Mouse (Mus musculus): ENCODE data around the gene Matn4. TPM values are rescaled to one million over a fixed set of nuclear protein-coding genes. Genes with fewer than 3 reads are reported as not detected.

Gene Matn4
- polyA plus RNA-seq, 1 experiment from 2014 or later: 2.0 TPM

DNA sequence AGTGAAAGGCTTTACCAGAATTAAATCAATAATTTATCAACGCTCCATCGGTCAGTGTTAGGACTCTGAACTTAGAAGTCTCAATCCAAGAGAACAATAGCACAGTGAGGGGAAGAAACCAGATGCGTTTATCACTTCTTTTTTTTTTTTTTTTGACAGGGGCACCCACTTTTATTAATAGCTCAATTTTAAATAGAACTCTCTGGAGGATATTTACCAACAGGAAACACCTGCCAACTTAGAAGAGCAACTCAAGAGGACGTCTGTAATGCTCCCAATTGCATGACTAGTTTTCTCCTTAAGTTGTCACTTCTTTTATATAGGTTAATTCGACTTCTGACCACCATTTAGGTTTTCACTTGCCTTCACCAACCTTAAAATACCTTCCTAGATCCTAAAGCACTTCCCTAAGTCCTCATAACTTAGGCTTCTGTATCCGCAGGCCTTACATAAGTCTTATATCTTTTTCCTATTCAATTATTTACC lies 36.3 kb downstream of the Matn4 start:
- DNase-seq (ENCODE audit: low spot score): no peak
- no peak overlapping the region for H3K9ac ChIP-seq (ENCODE audit: low read length)
- 72% methylated on average over 6 of the region's 6 CpGs for WGBS
- H3K4me3 ChIP-seq (ENCODE audit: low read depth, low read length): no peak overlapping the region
- no peaks in the 10 kb centered on the region for H3K27me3 ChIP-seq (ENCODE audit: control insufficient read depth, insufficient read depth, low read length)
- ATAC-seq (ENCODE audit: low FRiP score, low TSS enrichment): no peak
- H3K36me3 ChIP-seq (ENCODE audit: control insufficient read depth, insufficient read depth, low read length): no peaks in the 10 kb centered on the region
- no peak overlapping the region for H3K4me2 ChIP-seq (replicated peaks; ENCODE audit: low read depth)
- no peak overlapping the region for H3K27ac ChIP-seq (replicated peaks)
- no peaks in the 10 kb centered on the region for H3K9me3 ChIP-seq (ENCODE audit: control insufficient read depth, low read length)
- no peak for TF ChIP-seq CTCF (IDR thresholded peaks at IDR 0.05; ENCODE audit: low read depth)
- no peaks in the 10 kb centered on the region for H3K4me1 ChIP-seq (replicated peaks; ENCODE audit: control insufficient read depth, insufficient read depth)

DNA sequence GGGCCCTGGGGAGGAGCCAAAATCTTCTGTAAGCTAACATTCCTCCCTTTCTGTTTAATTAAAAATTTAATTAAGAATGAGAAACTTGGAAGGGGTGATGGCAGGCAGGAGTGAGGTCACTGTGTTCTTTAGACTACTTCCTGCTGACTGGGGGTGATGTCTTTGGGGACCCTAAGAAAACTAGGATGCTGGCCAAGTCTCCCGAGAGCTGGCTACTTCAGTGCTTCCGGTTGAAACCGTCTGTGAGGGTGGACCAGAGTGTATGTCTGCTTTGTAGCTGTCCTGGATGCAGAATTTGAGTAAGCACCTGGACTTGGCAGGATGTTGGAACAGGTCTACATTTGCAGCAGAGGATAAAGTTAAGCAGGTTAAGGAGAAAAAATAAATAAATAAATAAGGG lies 38.0 kb downstream of the Matn4 start:
- Histone ChIP-seq H3K9me3 (ENCODE audit: control insufficient read depth, low read length) (no peaks in the 10 kb centered on the region), H3K9ac (ENCODE audit: low read length) (no peak overlapping the region), H3K4me1 (replicated peaks; ENCODE audit: control insufficient read depth, insufficient read depth) (no peaks in the 10 kb centered on the region), H3K4me2 (replicated peaks; ENCODE audit: low read depth) (no peak overlapping the region), H3K27ac (replicated peaks) (no peak overlapping the region), H3K27me3 (ENCODE audit: control insufficient read depth, insufficient read depth, low read length) (no peaks in the 10 kb centered on the region), H3K36me3 (ENCODE audit: control insufficient read depth, insufficient read depth, low read length) (no peaks in the 10 kb centered on the region), H3K4me3 (ENCODE audit: low read depth, low read length) (no peak overlapping the region)
- 54% methylated on average over 3 of the region's 3 CpGs for WGBS
- TF ChIP-seq EP300 (optimal IDR thresholded peaks at IDR 0.05) (no peak), CTCF (IDR thresholded peaks at IDR 0.05; ENCODE audit: low read depth) (no peak)
- DNase-seq (ENCODE audit: low spot score) (no peak), ATAC-seq (ENCODE audit: low FRiP score, low TSS enrichment) (no peak)

DNA sequence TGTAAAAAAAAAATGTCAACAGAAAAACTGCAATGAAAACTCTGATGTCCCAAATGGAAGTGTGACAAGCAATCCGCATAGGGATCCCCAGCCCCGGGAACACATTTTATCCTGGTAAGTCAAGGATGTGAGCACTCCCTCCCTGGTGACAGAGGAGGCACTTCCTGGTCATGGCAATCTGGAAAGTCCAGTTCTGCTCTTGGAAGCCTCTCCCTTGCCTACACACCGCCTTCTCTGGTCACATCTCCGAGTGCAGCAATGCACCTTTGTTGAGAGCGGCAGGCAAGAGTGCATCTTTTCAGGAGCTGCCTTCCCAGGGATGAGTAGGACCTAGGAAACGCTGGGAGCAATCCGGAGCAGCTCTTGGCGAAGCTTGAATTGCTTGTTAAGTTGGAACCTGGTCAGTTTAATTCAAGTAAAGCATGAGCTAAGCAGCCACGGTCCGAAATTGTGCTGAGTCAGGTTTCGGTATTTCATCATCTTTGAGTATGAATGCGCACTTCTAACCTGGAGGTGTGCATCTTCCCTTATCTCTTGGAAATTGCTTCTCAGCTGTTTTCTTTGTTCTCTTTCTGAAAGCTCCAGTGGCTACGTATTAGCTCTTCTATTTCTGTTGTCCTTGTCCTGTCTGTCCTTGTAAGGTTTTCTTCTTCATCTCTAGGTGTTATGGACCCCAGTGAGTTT lies 43.8 kb downstream of the Matn4 start:
- DNase-seq (ENCODE audit: low spot score) (peak; percentile 27), ATAC-seq (ENCODE audit: low FRiP score, low TSS enrichment) (0 out of 2 replicates have a peak, but pooled peaks have one; percentile 53)
- H3K4me3 ChIP-seq (ENCODE audit: low read depth, low read length): no peak overlapping the region
- H3K4me2 ChIP-seq (replicated peaks; ENCODE audit: low read depth): no peak overlapping the region
- H3K27ac ChIP-seq (replicated peaks): no peak overlapping the region
- no peaks in the 10 kb centered on the region for H3K4me1 ChIP-seq (replicated peaks; ENCODE audit: control insufficient read depth, insufficient read depth)
- WGBS: 27% methylated on average over 13 of the region's 13 CpGs
- H3K9me3 ChIP-seq (ENCODE audit: control insufficient read depth, low read length): no peaks in the 10 kb centered on the region
- H3K9ac ChIP-seq (ENCODE audit: low read length): no peak overlapping the region
- TF ChIP-seq CTCF (IDR thresholded peaks at IDR 0.05; ENCODE audit: low read depth): no peak
- TF ChIP-seq EP300 (optimal IDR thresholded peaks at IDR 0.05): no peak
- no peaks in the 10 kb centered on the region for H3K27me3 ChIP-seq (ENCODE audit: control insufficient read depth, insufficient read depth, low read length)
- H3K36me3 ChIP-seq (ENCODE audit: control insufficient read depth, insufficient read depth, low read length): no peaks in the 10 kb centered on the region

DNA sequence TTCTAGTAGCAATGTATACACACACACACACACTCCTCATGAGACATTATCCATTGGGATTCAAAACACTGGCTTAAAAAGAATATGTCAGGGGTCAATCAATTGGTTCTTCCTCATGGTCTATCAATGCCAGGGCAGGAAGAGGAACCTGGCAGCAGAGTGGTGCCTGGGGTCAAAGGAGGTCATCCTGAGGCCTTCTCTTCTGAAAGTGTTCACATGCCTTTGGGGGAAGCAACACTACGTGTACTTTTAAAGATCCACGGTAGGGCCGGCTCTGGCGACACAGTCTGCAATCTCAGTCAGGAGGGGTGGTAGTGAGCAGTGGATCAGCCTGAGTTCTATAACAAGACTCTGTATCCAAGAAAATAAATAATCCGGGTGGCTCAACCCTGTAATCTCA lies 45.3 kb downstream of the Matn4 start:
- Histone ChIP-seq H3K9me3 (ENCODE audit: control insufficient read depth, low read length) (no peaks in the 10 kb centered on the region), H3K4me2 (replicated peaks; ENCODE audit: low read depth) (no peak overlapping the region), H3K27ac (replicated peaks) (no peak overlapping the region), H3K9ac (ENCODE audit: low read length) (no peak overlapping the region), H3K4me1 (replicated peaks; ENCODE audit: control insufficient read depth, insufficient read depth) (no peaks in the 10 kb centered on the region), H3K27me3 (ENCODE audit: control insufficient read depth, insufficient read depth, low read length) (no peaks in the 10 kb centered on the region), H3K36me3 (ENCODE audit: control insufficient read depth, insufficient read depth, low read length) (no peaks in the 10 kb centered on the region), H3K4me3 (ENCODE audit: low read depth, low read length) (no peak overlapping the region)
- 80% methylated on average over 5 of the region's 5 CpGs for WGBS
- ATAC-seq (ENCODE audit: low FRiP score, low TSS enrichment): no peak
- no peak for TF ChIP-seq EP300 (optimal IDR thresholded peaks at IDR 0.05)
- no peak for TF ChIP-seq CTCF (IDR thresholded peaks at IDR 0.05; ENCODE audit: low read depth)
- no peak for DNase-seq (ENCODE audit: low spot score)

DNA sequence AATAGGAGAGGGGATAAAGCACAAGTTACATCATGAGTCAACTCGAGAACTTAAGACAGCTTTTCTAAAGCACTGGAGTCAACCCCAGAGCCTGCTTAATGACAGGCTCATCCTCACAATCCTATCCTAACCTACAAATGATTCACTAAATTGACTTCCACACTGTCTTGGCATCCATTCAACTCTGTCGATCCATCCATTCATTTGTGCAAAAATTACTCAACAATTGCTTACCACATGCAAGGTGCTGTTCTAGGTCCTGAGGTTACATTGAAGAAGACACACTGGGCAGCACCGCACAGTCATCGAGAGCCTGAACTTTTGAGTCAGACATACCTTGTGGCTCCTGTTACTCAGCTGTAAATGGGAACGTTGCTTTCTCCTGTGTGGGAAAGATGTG lies 45.9 kb downstream of the Matn4 start:
- H3K9ac ChIP-seq (ENCODE audit: low read length): no peak overlapping the region
- H3K4me2 ChIP-seq (replicated peaks; ENCODE audit: low read depth): no peak overlapping the region
- 80% methylated on average over 5 of the region's 5 CpGs for WGBS
- H3K36me3 ChIP-seq (ENCODE audit: control insufficient read depth, insufficient read depth, low read length): no peaks in the 10 kb centered on the region
- no peak overlapping the region for H3K27ac ChIP-seq (replicated peaks)
- no peak for TF ChIP-seq CTCF (IDR thresholded peaks at IDR 0.05; ENCODE audit: low read depth)
- no peak for TF ChIP-seq EP300 (optimal IDR thresholded peaks at IDR 0.05)
- ATAC-seq (ENCODE audit: low FRiP score, low TSS enrichment): no peak
- H3K4me3 ChIP-seq (ENCODE audit: low read depth, low read length): no peak overlapping the region
- H3K9me3 ChIP-seq (ENCODE audit: control insufficient read depth, low read length): no peaks in the 10 kb centered on the region
- H3K27me3 ChIP-seq (ENCODE audit: control insufficient read depth, insufficient read depth, low read length): no peaks in the 10 kb centered on the region
- no peaks in the 10 kb centered on the region for H3K4me1 ChIP-seq (replicated peaks; ENCODE audit: control insufficient read depth, insufficient read depth)
- no peak for DNase-seq (ENCODE audit: low spot score)

DNA sequence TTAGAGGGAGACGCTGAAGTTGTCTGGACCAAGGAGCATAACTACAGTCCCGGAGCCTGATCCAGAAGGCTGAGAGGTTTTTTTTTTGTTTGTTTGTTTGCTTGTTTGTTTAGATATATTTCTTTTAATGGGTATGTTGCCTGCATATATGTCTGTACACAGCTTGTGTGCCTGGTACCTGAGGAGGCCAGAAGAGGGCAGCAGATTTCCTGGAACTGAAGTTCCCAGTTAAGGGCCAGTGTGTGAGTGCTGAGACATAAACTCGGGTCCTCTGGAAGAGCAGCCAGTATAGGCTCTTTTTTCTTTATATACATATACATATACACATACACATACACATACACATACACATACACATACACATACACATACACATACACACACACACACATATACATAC lies 46.6 kb downstream of the Matn4 start:
- ATAC-seq (ENCODE audit: low FRiP score, low TSS enrichment) (no peak), DNase-seq (ENCODE audit: low spot score) (no peak)
- Histone ChIP-seq H3K9ac (ENCODE audit: low read length) (no peak overlapping the region), H3K27ac (replicated peaks) (no peak overlapping the region), H3K36me3 (ENCODE audit: control insufficient read depth, insufficient read depth, low read length) (no peaks in the 10 kb centered on the region), H3K4me1 (replicated peaks; ENCODE audit: control insufficient read depth, insufficient read depth) (no peaks in the 10 kb centered on the region), H3K27me3 (ENCODE audit: control insufficient read depth, insufficient read depth, low read length) (no peaks in the 10 kb centered on the region), H3K4me3 (ENCODE audit: low read depth, low read length) (no peak overlapping the region), H3K9me3 (ENCODE audit: control insufficient read depth, low read length) (no peaks in the 10 kb centered on the region), H3K4me2 (replicated peaks; ENCODE audit: low read depth) (no peak overlapping the region)
- WGBS: 82% methylated on average over 3 of the region's 3 CpGs
- TF ChIP-seq CTCF (IDR thresholded peaks at IDR 0.05; ENCODE audit: low read depth) (peak; percentile 58), EP300 (optimal IDR thresholded peaks at IDR 0.05) (no peak)

Measured in stomach, postnatal 0 days (tissue).